Mouse (Mus musculus): ENCODE data around the gene Dnal4.

DNA sequence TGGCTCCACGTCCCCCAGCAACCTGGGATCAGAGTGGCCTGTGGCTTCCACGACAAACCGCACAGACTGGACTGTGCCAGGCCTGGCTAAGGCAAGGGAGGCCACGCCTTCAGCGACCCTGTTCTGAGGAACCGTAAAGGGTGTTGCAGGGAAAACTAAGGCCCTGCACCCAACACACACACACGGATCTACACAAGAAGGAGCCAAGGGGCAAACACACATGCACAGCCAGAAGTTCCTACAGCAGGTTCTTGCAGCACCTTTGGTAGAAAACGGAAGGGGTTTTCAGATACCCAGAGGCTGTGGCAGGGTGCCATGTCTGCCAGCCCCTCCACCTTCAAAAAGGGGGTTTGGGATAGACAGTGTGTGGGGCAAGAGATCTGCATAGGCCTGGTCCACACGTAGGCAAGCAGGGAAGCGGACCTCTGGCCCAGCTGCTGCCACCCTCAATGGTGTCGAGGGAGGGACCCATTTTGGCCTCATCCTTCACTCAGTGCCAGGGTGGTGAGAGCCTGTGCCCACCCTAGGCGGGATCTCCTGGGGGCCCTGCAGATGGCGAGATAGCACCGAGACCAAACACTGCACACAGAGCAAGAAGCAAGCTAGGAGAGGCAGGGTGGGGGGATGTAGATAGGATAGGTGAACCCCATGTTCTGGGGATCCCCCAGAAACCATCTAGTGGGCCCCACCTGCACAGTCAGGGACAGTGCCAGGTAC lies 49.6 kb upstream of the Dnal4 start:
- TF ChIP-seq CTCF (IDR thresholded peaks at IDR 0.05; ENCODE audit: low read depth), result no peak
- no peak for TF ChIP-seq EP300 (IDR thresholded peaks at IDR 0.05; ENCODE audit: low read depth)
